Mouse (Mus musculus): ENCODE measurements around the gene Mmp7.

The Mmp7 gene

GRCm38 (mm10) chr9:7744156-7744555 lies 52.3 kb downstream of the Mmp7 start:
- DNase-seq (ENCODE audit: low spot score) = no peak

- no peak for DNase-seq (ENCODE audit: low spot score)
These were observed 57.0 kb downstream of the Mmp7 start for GRCm38 (mm10) chr9:7748881-7749280.

Data from ovary, postnatal 36 days (tissue).